Mouse (Mus musculus) duodenum, adult 2 months (tissue): Measurements from ENCODE around the gene Lingo4. TPM values are rescaled to one million over a fixed set of nuclear protein-coding genes. Genes with fewer than 3 reads are reported as not detected.

Experiments
- polyA plus RNA-seq: library from polyadenylated mRNA; depleted of rRNA; stranded (reverse); fragments of >200 nt; gene quantifications from 2 replicates; pipeline ENCODE4 v1.2.3, GENCODE M21; 2012; ENCODE audit warnings: low replicate concordance; rRNA removed

The Lingo4 gene
- 0.21 and 0.33 TPM in 2 replicates for polyA plus RNA-seq

GRCm38 (mm10) chr3:94398217-94398616 is at the start of gene Lingo4:
Lingo4 (plus strand) TSS chr3:94398517.

GRCm38 (mm10) chr3:94362138-94362537 is 36.2 kb upstream of the Lingo4 start, which contains the start of gene C2cd4d:
C2cd4d (plus strand) TSS chr3:94362438.

GRCm38 (mm10) chr3:94372641-94373040 is 25.7 kb upstream of the Lingo4 start, which contains the start of gene Rorc:
Rorc (plus strand) TSS chr3:94372794.

GRCm38 (mm10) chr3:94413031-94413679 is 14.8 kb downstream of the Lingo4 start, which contains the start of gene Tdrkh:
Tdrkh (plus strand) TSS chr3:94413273.

GRCm38 (mm10) chr3:94442951-94443596 is 44.8 kb downstream of the Lingo4 start, which contains the start of gene Mrpl9:
Mrpl9 (plus strand) TSS chr3:94443318.

GRCm38 (mm10) chr3:94443597-94443964 is 45.3 kb downstream of the Lingo4 start, which contains the start of gene Oaz3:
Oaz3 (minus strand) TSS chr3:94443915.

Other genes starting within 250 kb of the Lingo4 start
- not detected in 2 replicates for gene Gm10696, start 220.3 kb upstream of the Lingo4 start, polyA plus RNA-seq
- gene Gm5286, start 201.8 kb upstream of the Lingo4 start, polyA plus RNA-seq, result not detected in 2 replicates
- not detected in 2 replicates for gene Gm4778, start 134.5 kb upstream of the Lingo4 start, polyA plus RNA-seq
- gene Them4, start 88.4 kb upstream of the Lingo4 start, polyA plus RNA-seq, result 1.1 and 1.3 TPM in 2 replicates
- gene Them5, start 56.4 kb upstream of the Lingo4 start, polyA plus RNA-seq, result 0.07 TPM in 1 of 2 replicates, not detected in the other
- 1.7 and 7.8 TPM in 2 replicates for gene C2cd4d, start 36.1 kb upstream of the Lingo4 start, polyA plus RNA-seq
- 11.2 and 22.2 TPM in 2 replicates for gene Rorc, start 25.7 kb upstream of the Lingo4 start, polyA plus RNA-seq
- gene Tdrkh, start 14.8 kb downstream of the Lingo4 start, polyA plus RNA-seq, result not detected in 2 replicates
- 13.6 and 17.9 TPM in 2 replicates for gene Mrpl9, start 44.8 kb downstream of the Lingo4 start, polyA plus RNA-seq
- not detected in 2 replicates for gene Oaz3, start 45.4 kb downstream of the Lingo4 start, polyA plus RNA-seq
- gene Celf3, start 79.8 kb downstream of the Lingo4 start, polyA plus RNA-seq, result 13.9 and 23.0 TPM in 2 replicates
- not detected in 2 replicates for gene Riiad1, start 81.8 kb downstream of the Lingo4 start, polyA plus RNA-seq
- gene Snx27, start 184.2 kb downstream of the Lingo4 start, polyA plus RNA-seq, result 2.6 and 2.8 TPM in 2 replicates
- gene Gm10972, start 244.6 kb downstream of the Lingo4 start, polyA plus RNA-seq, result not detected in 2 replicates